Mouse (Mus musculus): Measurements from ENCODE around the gene Vmn2r87.
"Not testable (repeated sequence)": the region's sequence is repeated elsewhere in the genome, so short reads cannot be mapped to it uniquely, and the experiment has no call there.

Gene Vmn2r87

GRCm38 (mm10) chr10:130497296-130497695, at the start of gene Vmn2r87:
TSS of gene Vmn2r87 (minus strand) at chr10:130497396.
- DNase-seq (ENCODE audit: low read depth, low spot score) = no peak

DNA sequence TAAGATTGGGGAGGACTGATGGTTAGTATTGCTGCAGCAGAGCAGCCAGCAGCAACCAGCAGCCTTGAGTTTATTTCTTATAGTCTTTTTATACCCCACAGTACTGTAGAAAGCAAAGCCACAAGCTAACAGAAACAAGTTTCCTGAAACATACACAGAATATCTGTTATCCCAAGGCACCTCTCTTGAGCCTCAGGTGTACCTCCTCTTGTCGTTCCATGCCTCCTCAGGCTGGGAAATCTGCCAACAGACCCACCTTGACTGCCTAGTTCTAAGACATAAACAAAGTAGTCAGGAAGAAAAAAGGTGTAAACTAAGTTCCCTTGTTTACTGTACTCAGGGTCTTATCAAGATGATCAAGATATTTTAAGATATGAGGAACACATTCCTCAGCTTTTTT, 47.1 kb upstream of the Vmn2r87 start:
- not testable (repeated sequence) for DNase-seq (ENCODE audit: low read depth, low spot score)

GRCm38 (mm10) chr10:130541931-130542691, 44.9 kb upstream of the Vmn2r87 start:
- peak; percentile 19 for DNase-seq (ENCODE audit: low read depth, low spot score)

DNA sequence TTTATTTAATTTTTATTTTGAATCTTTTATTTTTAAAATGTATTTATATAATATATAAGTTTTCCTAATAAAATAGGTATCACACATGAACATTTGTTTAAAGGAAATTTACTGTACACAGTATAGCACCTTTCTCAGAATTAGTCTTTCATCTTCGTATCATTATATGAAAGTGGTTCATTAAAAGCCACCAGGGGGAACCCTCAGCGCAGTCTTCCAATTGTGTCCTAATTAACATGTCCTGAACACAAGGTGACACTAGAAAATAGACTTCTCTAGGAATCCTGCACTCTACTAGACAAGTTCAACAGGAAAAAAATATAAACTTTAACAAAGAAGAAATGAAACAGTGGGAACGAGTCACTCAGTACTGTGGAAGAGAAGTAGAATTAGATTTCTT, 38.9 kb upstream of the Vmn2r87 start:
- no peak for DNase-seq (ENCODE audit: low read depth, low spot score)

GRCm38 (mm10) chr10:130527926-130528325, 30.7 kb upstream of the Vmn2r87 start:
- no peak for DNase-seq (ENCODE audit: low read depth, low spot score)

DNA sequence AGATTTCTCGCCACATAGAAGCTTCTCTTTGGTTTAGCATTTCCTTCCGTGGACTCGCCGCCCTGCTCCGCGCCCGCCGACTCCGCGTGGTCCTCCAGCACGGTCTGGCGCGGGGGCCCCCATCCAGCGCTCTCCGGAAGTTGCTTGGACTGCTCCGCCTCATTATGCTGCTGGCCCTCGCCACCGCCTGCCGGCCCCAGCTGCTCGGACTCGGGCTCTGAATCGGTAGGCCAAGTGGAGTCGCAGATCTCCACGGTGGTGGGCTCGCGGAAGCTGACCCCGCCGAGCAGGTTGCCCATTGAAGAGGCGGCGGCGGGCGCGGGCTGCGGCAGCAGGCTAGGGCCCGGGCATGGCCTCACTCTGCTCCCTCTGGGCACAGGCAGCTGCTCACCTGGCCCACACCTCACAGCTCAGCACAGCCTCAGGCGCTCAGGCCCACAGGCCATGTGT, 26.9 kb downstream of the Vmn2r87 start:
- DNase-seq (ENCODE audit: low read depth, low spot score) = peak; percentile 11

DNA sequence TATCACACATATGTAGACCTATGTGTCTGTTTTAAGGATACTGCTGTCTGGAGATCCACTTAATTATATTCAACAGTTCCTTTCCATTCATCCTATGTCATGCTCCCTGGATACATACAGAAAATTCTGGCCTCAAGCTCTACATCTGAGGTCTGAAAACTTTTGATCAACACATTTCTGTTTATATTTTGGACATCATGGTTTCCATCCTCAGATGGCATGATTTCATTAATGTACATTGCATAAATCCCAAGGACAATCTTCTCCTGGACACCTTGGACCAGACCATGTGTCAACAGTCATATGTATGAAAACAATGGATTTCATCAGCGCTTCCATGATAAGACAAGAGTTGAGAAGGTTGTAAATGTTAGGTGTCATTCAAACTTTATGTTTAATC, 41.2 kb downstream of the Vmn2r87 start, which contains the start of gene Vmn2r86:
Gene Vmn2r86, minus strand, starts transcription at position 101 of the 400 bp plus-strand sequence.
- DNase-seq (ENCODE audit: low read depth, low spot score) = not testable (repeated sequence)

DNA sequence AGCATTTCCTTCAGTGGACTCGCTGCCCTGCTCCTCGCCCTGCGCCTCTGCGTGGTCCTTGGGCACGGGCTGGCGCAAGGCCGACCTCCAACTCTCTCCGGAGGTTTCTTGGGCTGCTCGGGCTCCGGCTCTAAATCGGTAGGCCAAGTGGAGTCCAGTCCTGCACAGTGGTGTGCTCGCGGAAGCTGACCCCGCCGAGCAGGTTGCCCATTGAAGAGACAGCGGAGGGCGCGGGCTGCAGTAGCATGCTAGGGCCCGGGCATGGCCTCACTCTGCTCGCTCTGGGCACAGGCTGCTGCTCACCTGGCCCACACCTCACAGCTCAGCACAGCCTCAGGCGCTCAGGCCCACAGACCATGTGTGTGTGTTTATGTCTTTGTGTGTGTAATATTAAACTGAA, 52.4 kb downstream of the Vmn2r87 start:
- no peak for DNase-seq (ENCODE audit: low read depth, low spot score)

DNA sequence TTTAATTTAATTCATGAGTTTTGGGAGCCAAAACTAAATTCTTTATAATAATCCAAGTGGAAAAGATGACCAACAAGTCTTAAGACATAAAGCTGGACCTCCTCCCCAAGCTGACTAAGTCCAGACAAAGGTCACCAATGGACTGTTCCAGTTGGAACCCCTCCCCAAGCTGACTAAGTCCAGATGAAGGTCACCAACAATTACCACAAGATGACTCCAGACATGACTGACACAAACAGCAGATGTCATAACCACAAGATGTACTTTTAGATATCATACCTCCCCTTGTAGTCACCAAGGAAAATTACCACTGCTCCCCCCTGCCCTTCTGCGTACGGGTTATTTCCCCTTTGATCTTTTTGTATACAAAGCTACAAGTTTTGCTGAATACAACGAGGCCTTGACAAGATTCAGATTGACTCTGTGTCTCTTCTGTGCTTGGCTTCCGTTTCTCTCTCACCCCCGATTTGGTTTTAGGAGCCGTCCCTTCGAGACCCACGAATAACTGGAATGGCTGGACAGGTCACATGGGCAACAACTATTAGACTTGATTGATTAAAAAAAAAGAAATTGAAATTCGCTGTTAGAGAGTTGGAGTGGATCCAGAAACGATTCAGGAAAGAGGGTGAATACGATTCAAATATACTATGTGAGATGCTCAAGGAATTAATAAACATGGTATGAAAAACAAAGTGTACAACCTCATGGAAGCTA, 62.9 kb downstream of the Vmn2r87 start:
- DNase-seq (ENCODE audit: low read depth, low spot score) = not testable (repeated sequence)

- not testable (repeated sequence) for DNase-seq (ENCODE audit: low read depth, low spot score)
These were observed 67.6 kb downstream of the Vmn2r87 start, which contains the start of gene Vmn2r85 for GRCm38 (mm10) chr10:130429603-130430002. TSS of gene Vmn2r85 (minus strand) at chr10:130429703.

- DNase-seq (ENCODE audit: low read depth, low spot score) = not testable (repeated sequence)
These were observed 74.8 kb downstream of the Vmn2r87 start for GRCm38 (mm10) chr10:130422368-130422767.

Data from retina, postnatal 7 days (tissue).